Mouse (Mus musculus) adrenal gland, postnatal 10 days (tissue): ENCODE measurements around the gene Tyro3. TPM values are rescaled to one million over a fixed set of nuclear protein-coding genes. Genes with fewer than 3 reads are reported as not detected.

Source experiments
- DNase-seq: peaks from one replicate; pipeline ENCODE4 v3.0.0; 2021; ENCODE audit warnings: mixed read lengths
- total RNA-seq, 2 experiments: library from RNA; stranded (reverse); gene quantifications; 2 replicates each; pipeline ENCODE4 v1.2.3; 2021

Tyro3 gene
- total RNA-seq, 2 experiments from 2014 or later: 6.0 to 8.8 TPM

DNA sequence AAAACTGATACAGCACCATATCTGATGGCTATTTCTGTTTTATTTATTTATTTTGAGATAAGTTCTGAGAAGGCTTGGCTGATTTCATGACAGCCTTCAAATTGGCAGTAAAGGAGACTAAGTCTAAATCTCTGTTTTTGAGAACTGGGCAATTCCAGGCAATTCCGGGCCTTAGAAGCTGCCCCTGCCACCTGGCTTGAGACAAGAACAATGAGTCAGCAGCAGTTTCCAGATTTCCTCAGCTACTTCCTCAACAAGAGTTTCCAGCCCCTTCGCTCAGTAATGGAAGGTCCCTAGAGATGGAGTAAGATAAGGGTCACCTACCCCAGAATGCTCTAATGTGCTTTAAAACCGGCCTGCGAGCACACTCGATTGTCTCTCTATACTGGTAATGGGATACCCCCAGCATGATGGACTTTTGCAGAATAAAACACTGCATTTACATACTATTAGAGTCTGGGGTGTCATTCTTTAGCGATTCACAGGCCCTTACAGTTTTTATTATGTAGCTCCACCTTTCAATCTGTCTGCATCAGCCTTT is 57.8 kb downstream of the Tyro3 start:
- no peak for DNase-seq

GRCm38 (mm10) chr2:119857341-119857740 is 59.8 kb downstream of the Tyro3 start:
- DNase-seq: no peak

DNA sequence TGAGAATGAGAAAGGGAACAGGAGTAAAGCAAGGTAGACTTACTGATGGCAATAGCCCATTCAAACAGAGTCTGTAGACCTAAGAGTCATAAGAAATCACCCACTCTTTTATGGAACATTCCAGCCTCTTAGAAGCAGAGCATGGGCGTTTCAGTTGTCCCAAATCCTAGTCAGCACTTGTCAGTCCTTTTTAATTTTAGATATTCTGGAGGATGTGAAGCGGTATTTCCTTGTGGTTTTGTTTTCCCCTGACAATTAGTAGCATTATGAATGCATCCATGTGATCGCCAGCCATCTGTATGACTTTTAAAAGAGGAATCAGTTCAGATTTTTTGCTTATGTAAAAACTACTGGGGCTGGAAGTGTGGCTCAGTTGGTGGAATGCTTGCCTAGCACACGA is 67.0 kb downstream of the Tyro3 start:
- DNase-seq: no peak

Other genes with a start within 250 kb of the Tyro3 start
- gene Nusap1, start 179.4 kb upstream of the Tyro3 start, total RNA-seq: 10 to 100 TPM; 13.2 to 14.5 TPM
- 1 to 10 TPM; 5.8 to 6.1 TPM for gene Oip5, start 179.3 kb upstream of the Tyro3 start, total RNA-seq
- gene Ndufaf1, start 134.9 kb upstream of the Tyro3 start, total RNA-seq: 10 to 100 TPM; 48.7 to 60.7 TPM
- gene Rtf1, start 122.7 kb upstream of the Tyro3 start, total RNA-seq: 10 to 100 TPM; 23.1 to 27.0 TPM
- 10 to 100 TPM in 1 of 2 experiments, 1 to 10 TPM in 1; 9.8 to 12.4 TPM for gene Itpka, start 55.4 kb upstream of the Tyro3 start, total RNA-seq
- 1 to 10 TPM in 1 of 2 experiments, under 1 TPM in 1; 0.57 to 1.3 TPM for gene Ltk, start 37.3 kb upstream of the Tyro3 start, total RNA-seq
- gene Rpap1, start 10.2 kb upstream of the Tyro3 start, total RNA-seq: 10 to 100 TPM; 17.0 to 21.6 TPM
- gene Mga, start 99.5 kb downstream of the Tyro3 start, total RNA-seq: 10 to 100 TPM; 45.1 to 54.9 TPM
- gene Mapkbp1, start 175.0 kb downstream of the Tyro3 start, total RNA-seq: 10 to 100 TPM; 12.0 to 15.3 TPM
- gene Jmjd7, start 229.8 kb downstream of the Tyro3 start, total RNA-seq: 10 to 100 TPM in 1 of 2 experiments, 1 to 10 TPM in 1; 9.3 to 11.9 TPM
- 1 to 10 TPM in 1 of 2 experiments, under 1 TPM in 1; 0.69 to 4.7 TPM for gene Gm28042, start 229.8 kb downstream of the Tyro3 start, total RNA-seq
- gene Pla2g4b, start 235.7 kb downstream of the Tyro3 start, total RNA-seq: 1 to 10 TPM; 1.1 to 4.0 TPM